Mouse (Mus musculus) kidney, adult 9 months (tissue): ENCODE data around the gene Igdcc4.
A peak's percentile ranks its signal among the peaks of the same experiment; 100 is the strongest.

Experiments
- DNase-seq: peaks from one replicate; pipeline ENCODE4 v3.0.0; 2022

Igdcc4 gene

GRCm38 (mm10) chr9:65111698-65112097, 10.4 kb downstream of the Igdcc4 start:
- no peak for DNase-seq

- no peak for DNase-seq
Measured at GRCm38 (mm10) chr9:65113694-65114093, 12.4 kb downstream of the Igdcc4 start.

GRCm38 (mm10) chr9:65115891-65116290, 14.6 kb downstream of the Igdcc4 start:
- DNase-seq = no peak

GRCm38 (mm10) chr9:65117516-65117915, 16.2 kb downstream of the Igdcc4 start:
- no peak for DNase-seq

- DNase-seq = peak; percentile 68
Measured at GRCm38 (mm10) chr9:65120935-65121334, 19.6 kb downstream of the Igdcc4 start.

GRCm38 (mm10) chr9:65122545-65122944, 21.3 kb downstream of the Igdcc4 start:
- DNase-seq = no peak

- DNase-seq = peak; percentile 31
Measured at GRCm38 (mm10) chr9:65123552-65124168, 22.4 kb downstream of the Igdcc4 start.

GRCm38 (mm10) chr9:65128123-65128815, 27.0 kb downstream of the Igdcc4 start:
- peak; percentile 38 for DNase-seq

GRCm38 (mm10) chr9:65131717-65132116, 30.4 kb downstream of the Igdcc4 start:
- no peak for DNase-seq

GRCm38 (mm10) chr9:65133739-65134138, 32.5 kb downstream of the Igdcc4 start:
- peak; percentile 74 for DNase-seq

GRCm38 (mm10) chr9:65135126-65135525, 33.8 kb downstream of the Igdcc4 start:
- DNase-seq = no peak

- DNase-seq = no peak
Measured at GRCm38 (mm10) chr9:65140491-65140890, 39.2 kb downstream of the Igdcc4 start.

- no peak for DNase-seq
Measured at GRCm38 (mm10) chr9:65140936-65141305, 39.6 kb downstream of the Igdcc4 start, which contains the start of gene Igdcc3. TSS of gene Igdcc3 (plus strand) at chr9:65141189.

- DNase-seq = peak; percentile 17
Measured at GRCm38 (mm10) chr9:65141306-65141975, 40.2 kb downstream of the Igdcc4 start.

- no peak for DNase-seq
Measured at GRCm38 (mm10) chr9:65141976-65142318, 40.7 kb downstream of the Igdcc4 start.

- DNase-seq = no peak
Measured at GRCm38 (mm10) chr9:65142399-65142798, 41.1 kb downstream of the Igdcc4 start.

- DNase-seq = no peak
Measured at GRCm38 (mm10) chr9:65146001-65146400, 44.7 kb downstream of the Igdcc4 start.

GRCm38 (mm10) chr9:65148507-65148906, 47.2 kb downstream of the Igdcc4 start:
- no peak for DNase-seq

- DNase-seq = no peak
Measured at GRCm38 (mm10) chr9:65152711-65153330, 51.5 kb downstream of the Igdcc4 start.

GRCm38 (mm10) chr9:65153331-65153711, 52.0 kb downstream of the Igdcc4 start:
- DNase-seq = peak; percentile 45

GRCm38 (mm10) chr9:65154692-65155455, 53.6 kb downstream of the Igdcc4 start:
- DNase-seq = peak; percentile 39

- no peak for DNase-seq
Measured at GRCm38 (mm10) chr9:65156604-65157003, 55.3 kb downstream of the Igdcc4 start.

- no peak for DNase-seq
Measured at GRCm38 (mm10) chr9:65157631-65158030, 56.3 kb downstream of the Igdcc4 start.
